Mouse (Mus musculus): ENCODE data around the gene Eri2. TPM values are rescaled to one million over a fixed set of nuclear protein-coding genes. Genes with fewer than 3 reads are reported as not detected.

The Eri2 gene
- polyA plus RNA-seq (2015; fragmentation: Nextera tagmentation; extraction: Ambion mirVana), result 18.1 and 19.6 TPM in 2 replicates

DNA sequence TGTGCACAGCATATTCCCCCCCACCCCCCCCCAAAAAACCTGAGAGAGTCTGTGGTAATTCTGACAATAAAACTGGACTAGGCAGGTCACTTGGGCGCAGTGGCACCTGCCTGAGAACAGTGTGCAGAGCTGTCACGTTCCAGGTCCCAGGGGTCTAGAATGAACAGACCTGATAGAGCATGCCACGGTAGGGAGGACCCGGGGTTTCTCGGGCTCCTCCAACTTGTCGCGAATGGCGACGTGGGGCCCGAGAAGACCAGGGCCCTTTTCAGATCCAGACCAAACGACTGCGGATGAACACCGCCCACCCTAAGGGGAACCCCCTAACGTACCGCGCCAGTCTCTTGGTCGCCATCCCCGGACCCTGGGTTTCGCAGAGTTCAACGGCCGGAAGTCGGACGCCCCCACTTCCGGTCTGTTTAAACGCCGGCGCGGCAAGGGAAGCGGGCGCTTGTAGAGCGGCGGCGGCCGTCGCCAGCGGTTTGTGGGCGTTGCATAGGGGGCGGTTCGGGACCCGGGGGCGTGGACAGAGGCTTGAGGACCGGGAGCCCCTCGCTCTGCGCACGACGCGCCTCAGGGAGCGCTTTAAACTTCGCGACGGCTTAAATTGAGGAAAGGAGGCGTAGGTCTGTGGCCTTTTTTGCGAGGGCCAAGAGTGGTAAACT, at the start of gene Eri2, which contains the start of gene Rexo5:
TSS of gene Eri2 (minus strand) at position 473 of the 665 bp plus-strand sequence.
TSS of gene Rexo5 (plus strand) at position 421 of the 665 bp plus-strand sequence.
- ATAC-seq (ENCODE audit: low read depth), result peak; percentile 99
- peak within 1 kb of the TSS; percentile 85 for H3K9ac ChIP-seq
- WGBS, result under 1% methylated on average over 53 of the region's 53 CpGs

DNA sequence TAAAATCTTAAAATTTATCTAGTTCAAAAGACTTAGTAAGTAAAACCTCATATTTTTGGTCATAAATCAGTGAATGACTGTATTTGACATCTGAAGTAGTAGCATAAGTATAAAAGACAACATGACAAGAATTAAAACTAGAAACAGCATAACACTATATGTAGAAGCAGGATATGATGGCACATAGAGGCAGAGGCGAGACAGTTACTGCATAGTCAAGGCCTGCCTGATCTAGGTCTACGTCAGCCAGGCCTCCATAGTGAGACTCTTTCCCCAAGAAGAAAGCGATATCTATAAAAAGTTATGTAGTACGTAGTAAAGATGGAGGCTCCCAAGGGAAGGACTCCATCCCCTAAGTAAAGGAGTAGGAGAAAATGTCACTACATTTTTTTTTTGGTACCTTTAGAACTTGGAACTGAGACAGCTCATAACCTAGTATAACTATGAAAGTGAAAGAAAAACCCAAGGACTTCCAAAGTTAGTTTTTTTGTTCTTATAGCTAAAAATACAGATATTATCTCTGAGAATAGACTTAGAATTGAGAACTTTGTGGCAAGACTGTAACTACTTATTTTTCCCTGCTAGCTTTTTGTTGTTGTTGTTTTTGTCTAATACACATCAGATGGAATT, 48.1 kb upstream of the Eri2 start:
- no peak for ATAC-seq (ENCODE audit: low read depth)
- WGBS, result 97% methylated on average over 4 of the region's 4 CpGs
- Histone ChIP-seq H3K9me3 (no peaks in the 10 kb centered on the region), H3K4me2 (no peak overlapping the region), H3K27ac (replicated peaks) (no peak overlapping the region), H3K36me3 (no peaks in the 10 kb centered on the region), H3K4me1 (replicated peaks) (no peaks in the 10 kb centered on the region), H3K9ac (no peak overlapping the region), H3K4me3 (no peak overlapping the region), H3K27me3 (no peaks in the 10 kb centered on the region)

More for the DNA sequence above, at the start of gene Eri2, which contains the start of gene Rexo5:
- no peaks in the 10 kb centered on the region for H3K27me3 ChIP-seq
- peaks cover 18% of the 10 kb centered on the region for H3K4me1 ChIP-seq (replicated peaks)
- peak within 1 kb of the TSS; percentile 70 for H3K27ac ChIP-seq (replicated peaks)
- H3K4me2 ChIP-seq, result peak within 1 kb of the TSS; percentile 88
- H3K4me3 ChIP-seq, result peak within 1 kb of the TSS; percentile 72
- H3K36me3 ChIP-seq, result peaks cover 13% of the 10 kb centered on the region
- no peaks in the 10 kb centered on the region for H3K9me3 ChIP-seq

DNA sequence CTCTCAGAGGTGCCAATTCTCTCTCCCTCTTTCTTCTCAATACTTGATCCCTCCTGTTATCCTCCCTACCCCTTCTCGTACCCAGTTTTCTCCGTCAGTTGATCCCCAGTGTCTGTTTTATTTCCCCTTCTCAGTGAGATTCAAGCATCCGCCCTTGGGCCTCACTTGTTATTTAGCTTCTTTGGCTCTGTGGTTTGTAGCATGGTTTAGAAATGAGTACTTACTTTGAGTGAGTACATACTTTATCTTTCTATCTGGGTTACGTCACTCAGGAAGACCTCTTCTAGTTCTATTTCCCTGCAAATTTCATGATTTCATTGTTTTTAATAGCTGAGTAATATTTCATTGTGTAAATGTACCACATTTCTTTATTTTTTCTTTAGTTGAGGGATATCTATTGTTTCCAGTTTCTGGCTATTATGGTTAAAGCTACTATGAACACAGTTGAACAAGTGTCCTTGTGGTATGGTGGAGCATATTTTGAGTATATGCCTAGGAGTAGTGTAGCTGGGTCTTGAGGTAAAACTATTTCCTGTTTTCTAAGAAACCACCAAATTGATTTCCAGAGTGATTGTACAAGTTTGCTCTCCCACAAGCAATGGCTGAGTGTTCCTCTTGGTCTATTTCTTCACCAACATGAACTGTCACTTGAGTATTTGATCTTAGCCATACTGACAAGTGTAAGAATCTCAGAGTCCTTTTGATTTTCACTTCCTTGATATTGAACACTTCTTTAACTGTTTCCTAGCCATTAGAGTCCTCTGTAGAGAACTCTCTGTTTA, 42.3 kb upstream of the Eri2 start:
- no peaks in the 10 kb centered on the region for H3K9me3 ChIP-seq
- H3K36me3 ChIP-seq, result no peaks in the 10 kb centered on the region
- 90% methylated on average over 4 of the region's 4 CpGs for WGBS
- H3K9ac ChIP-seq, result no peak overlapping the region
- no peak overlapping the region for H3K27ac ChIP-seq (replicated peaks)
- H3K27me3 ChIP-seq, result no peaks in the 10 kb centered on the region
- H3K4me2 ChIP-seq, result no peak overlapping the region
- H3K4me3 ChIP-seq, result no peak overlapping the region
- no peaks in the 10 kb centered on the region for H3K4me1 ChIP-seq (replicated peaks)
- ATAC-seq (ENCODE audit: low read depth), result no peak

DNA sequence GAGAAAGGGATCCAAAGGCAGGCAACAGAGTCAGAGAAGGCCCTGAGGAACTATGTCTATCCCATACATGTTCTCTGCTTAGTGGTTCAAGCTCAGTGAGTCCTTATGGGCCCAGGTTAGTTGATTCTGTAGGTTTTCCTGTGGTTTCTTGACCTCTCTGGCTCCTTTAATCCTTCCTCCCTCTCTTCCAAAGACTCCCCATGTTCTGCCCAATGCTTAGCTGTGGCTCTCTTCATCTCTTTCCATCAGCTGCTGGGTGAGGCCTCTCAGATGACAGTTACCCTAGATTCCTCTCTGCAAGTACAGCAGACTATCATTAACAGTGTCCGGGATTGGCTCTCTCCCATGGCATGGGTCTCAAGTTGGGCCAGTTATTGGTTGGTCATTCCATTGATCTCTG, 41.5 kb upstream of the Eri2 start:
- Histone ChIP-seq H3K36me3 (no peaks in the 10 kb centered on the region), H3K9ac (no peak overlapping the region), H3K4me1 (replicated peaks) (no peaks in the 10 kb centered on the region), H3K4me3 (no peak overlapping the region), H3K4me2 (no peak overlapping the region), H3K9me3 (no peaks in the 10 kb centered on the region), H3K27ac (replicated peaks) (no peak overlapping the region), H3K27me3 (no peaks in the 10 kb centered on the region)
- 93% methylated on average over 1 of the region's 1 CpGs for WGBS
- no peak for ATAC-seq (ENCODE audit: low read depth)

DNA sequence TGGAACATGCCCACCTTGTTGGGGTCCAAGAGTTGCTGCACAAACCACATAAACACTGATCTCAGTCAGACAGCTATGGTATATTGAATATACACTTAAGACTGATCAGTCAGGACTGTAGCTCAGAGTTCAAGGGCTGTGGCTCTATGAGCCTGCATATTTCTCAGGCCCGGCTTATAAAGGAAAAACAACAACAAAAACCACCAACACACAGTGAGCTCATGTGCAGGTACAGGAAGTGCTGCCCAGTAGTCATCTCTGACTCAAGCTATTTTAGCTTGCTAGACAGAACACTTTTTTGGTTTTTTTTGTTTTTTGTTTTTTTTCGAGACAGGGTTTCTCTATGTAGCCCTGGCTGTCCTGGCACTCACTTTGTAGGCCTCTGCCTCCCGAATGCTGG, 14.9 kb upstream of the Eri2 start:
- H3K9me3 ChIP-seq, result no peaks in the 10 kb centered on the region
- 92% methylated on average over 3 of the region's 3 CpGs for WGBS
- H3K4me1 ChIP-seq (replicated peaks), result no peaks in the 10 kb centered on the region
- ATAC-seq (ENCODE audit: low read depth), result no peak
- H3K27me3 ChIP-seq, result no peaks in the 10 kb centered on the region
- H3K36me3 ChIP-seq, result peaks cover 10% of the 10 kb centered on the region; the same call in 1 of the 2 replicates
- no peak overlapping the region for H3K4me2 ChIP-seq
- H3K4me3 ChIP-seq, result no peak overlapping the region
- no peak overlapping the region for H3K9ac ChIP-seq
- H3K27ac ChIP-seq (replicated peaks), result no peak overlapping the region

DNA sequence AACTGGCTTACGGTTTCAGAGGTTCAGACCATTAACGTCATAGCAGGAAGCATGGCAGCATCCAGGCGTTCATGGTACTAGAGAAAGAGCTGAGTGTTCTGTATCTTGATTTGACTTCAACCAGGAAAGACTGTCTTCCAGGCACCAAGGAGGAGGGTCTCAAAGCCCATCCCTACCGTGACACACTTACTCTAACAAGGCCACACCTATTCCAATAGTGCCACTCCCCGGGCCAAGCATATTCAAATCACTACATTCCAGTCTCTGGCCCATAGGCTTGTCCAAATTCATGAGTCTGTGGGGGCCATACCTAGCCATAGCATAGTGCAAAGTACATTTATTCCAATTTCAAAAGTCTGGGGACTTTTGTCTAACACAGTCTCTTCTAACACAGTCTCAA, 13.5 kb upstream of the Eri2 start:
- Histone ChIP-seq H3K9me3 (no peaks in the 10 kb centered on the region), H3K4me2 (no peak overlapping the region), H3K27ac (replicated peaks) (no peak overlapping the region), H3K27me3 (no peaks in the 10 kb centered on the region), H3K36me3 (peaks cover 10% of the 10 kb centered on the region; the same call in 1 of the 2 replicates), H3K4me1 (replicated peaks) (no peaks in the 10 kb centered on the region), H3K9ac (no peak overlapping the region), H3K4me3 (no peak overlapping the region)
- whole genome bisulfite sequencing, result 95% methylated on average over 5 of the region's 5 CpGs
- ATAC-seq (ENCODE audit: low read depth), result no peak

DNA sequence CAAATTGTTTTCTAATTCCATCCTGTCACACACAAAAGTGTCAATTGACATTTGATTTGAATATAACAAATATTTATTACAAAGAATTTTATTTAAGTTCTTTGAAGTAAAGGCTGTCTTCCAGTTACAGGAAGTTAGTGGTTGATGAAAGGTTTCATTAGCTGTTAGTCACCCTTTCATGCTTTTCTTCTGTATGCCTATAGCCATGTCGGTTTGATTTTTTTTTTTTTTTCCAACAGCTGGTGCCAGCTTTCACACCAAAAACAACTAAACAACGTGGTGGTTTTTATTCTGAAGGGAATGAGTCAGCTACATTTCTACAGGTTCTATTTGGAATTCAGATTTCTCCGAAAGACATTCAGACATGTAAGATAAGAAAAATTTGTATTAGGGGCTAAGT, 7.1 kb upstream of the Eri2 start:
- 95% methylated on average over 3 of the region's 3 CpGs for WGBS

DNA sequence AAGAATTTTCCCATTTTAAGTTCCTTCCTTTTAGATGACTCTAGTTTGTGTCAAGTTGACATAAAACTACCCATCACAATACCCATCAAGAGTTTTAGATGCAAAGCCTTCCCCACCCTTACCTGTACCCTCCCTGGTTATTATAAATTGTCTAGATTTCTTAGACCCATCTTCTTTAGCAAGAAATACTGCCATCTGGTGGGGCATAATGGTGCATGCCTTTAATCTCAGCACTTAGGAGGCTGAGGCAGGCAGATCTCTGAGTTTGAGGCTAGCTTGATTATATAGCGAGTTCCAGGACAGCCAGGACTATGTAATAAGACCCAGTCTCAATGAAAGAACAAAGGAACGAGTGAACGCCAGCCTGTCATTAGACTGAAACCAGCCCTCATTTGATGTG, 6.6 kb upstream of the Eri2 start:
- 92% methylated on average over 3 of the region's 3 CpGs for WGBS
- Histone ChIP-seq H3K4me2 (no peak overlapping the region), H3K36me3 (no peaks in the 10 kb centered on the region), H3K27me3 (no peaks in the 10 kb centered on the region), H3K4me3 (no peak overlapping the region), H3K9me3 (no peaks in the 10 kb centered on the region), H3K9ac (no peak overlapping the region), H3K4me1 (replicated peaks) (no peaks in the 10 kb centered on the region), H3K27ac (replicated peaks) (no peak overlapping the region)
- no peak for ATAC-seq (ENCODE audit: low read depth)

More for the DNA sequence above, 7.1 kb upstream of the Eri2 start:
- Histone ChIP-seq H3K9ac (no peak overlapping the region), H3K9me3 (no peaks in the 10 kb centered on the region), H3K36me3 (no peaks in the 10 kb centered on the region), H3K4me3 (no peak overlapping the region), H3K4me1 (replicated peaks) (no peaks in the 10 kb centered on the region), H3K27ac (replicated peaks) (no peak overlapping the region), H3K4me2 (no peak overlapping the region), H3K27me3 (no peaks in the 10 kb centered on the region)
- ATAC-seq (ENCODE audit: low read depth), result no peak

DNA sequence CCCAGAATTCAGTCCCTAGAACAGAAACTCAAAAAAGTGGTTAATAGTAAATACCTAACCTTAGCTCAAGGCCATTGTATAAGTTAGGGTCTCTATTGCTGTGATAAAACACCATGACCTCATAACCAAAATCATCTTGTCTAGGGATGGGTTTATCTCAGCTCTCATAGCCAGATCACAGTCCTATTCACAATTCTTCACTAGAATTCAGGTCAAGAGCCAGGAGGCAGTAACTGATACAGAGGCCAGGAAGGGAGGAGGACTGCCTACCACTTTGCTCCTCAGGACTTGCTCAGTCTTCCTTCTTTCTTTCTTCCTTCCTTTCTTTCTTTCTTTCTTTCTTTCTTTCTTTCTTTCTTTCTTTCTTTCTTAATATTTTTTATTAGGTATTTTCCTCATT, 1.5 kb upstream of the Eri2 start:
- H3K4me1 ChIP-seq (replicated peaks), result peaks cover 18% of the 10 kb centered on the region
- peak overlapping the region; percentile 8; the same call in 1 of the 2 replicates for H3K4me3 ChIP-seq
- H3K9me3 ChIP-seq, result no peaks in the 10 kb centered on the region
- no peak overlapping the region for H3K27ac ChIP-seq (replicated peaks)
- peak overlapping the region; percentile 31 for H3K4me2 ChIP-seq
- H3K36me3 ChIP-seq, result no peaks in the 10 kb centered on the region
- ATAC-seq (ENCODE audit: low read depth), result no peak
- no peaks in the 10 kb centered on the region for H3K27me3 ChIP-seq
- H3K9ac ChIP-seq, result 0 out of 2 replicates have a peak overlapping the region, but pooled peaks have one; percentile 31

DNA sequence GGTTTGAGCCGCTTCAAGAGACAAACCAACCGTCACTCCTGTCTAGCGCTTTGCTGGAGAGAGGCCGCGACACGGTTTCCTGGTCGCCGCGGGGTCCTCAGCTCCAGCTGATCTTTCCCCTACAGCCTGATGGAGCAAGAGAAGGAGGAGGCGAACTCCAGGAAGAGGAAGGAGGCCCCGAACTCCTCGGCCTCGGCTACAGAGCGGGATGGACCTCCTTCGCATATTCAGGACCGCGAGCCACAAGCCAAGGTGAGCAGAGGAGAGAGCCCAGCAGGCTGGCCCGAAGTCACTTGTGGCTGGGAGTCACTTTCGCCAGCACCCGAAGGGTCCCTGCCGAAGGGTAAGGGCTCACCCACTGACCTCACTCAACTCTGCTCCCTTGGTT, 387 bp upstream of the Eri2 start:
- peak; percentile 57 for ATAC-seq (ENCODE audit: low read depth)

DNA sequence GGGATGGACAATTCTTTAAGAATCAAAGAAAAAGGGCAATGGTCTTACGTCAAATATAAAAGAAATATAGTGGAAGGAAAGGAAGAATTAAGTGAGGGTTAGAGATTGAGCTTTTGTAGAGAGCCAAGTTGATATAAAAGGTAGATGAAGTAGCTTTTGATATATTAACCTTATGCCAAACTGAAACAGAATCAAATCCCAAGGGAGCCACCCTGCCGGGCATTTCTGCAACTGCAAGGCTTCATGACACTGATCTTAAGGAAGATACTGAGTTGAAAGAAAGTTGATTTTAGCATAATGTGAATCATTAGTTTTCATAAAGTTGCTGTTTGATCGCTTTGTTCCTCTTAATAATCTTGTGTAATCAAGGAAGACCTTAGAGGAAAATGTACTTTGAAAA, 4.8 kb downstream of the Eri2 start:
- no peak overlapping the region for H3K27ac ChIP-seq (replicated peaks)

More for the DNA sequence above, 387 bp upstream of the Eri2 start:
- peak overlapping the region; percentile 70 for H3K27ac ChIP-seq (replicated peaks)
- peak overlapping the region; percentile 85 for H3K9ac ChIP-seq
- under 1% methylated on average over 21 of the region's 21 CpGs for WGBS
- H3K9me3 ChIP-seq, result no peaks in the 10 kb centered on the region
- H3K4me3 ChIP-seq, result peak overlapping the region; percentile 72
- H3K27me3 ChIP-seq, result no peaks in the 10 kb centered on the region
- peak overlapping the region; percentile 88 for H3K4me2 ChIP-seq
- H3K36me3 ChIP-seq, result peaks cover 8% of the 10 kb centered on the region
- H3K4me1 ChIP-seq (replicated peaks), result peaks cover 18% of the 10 kb centered on the region

DNA sequence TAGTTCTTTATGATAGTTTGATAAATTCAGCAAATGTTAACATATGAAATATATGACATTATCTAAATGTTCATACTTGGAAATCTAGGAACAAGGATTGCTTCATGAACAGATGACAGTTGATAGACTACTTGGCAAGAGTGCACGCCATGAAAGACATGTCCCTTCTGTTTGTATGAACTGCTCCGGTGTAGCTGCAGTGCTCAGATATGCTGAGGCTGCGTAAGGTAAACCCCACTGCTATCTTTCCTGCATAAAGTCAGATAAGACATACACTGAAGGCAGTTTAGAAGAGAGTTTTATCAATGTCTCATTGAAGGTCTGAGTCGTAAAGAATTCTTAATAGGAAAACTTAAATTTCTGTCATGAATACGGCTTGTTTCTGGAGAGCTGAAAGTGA, 8.9 kb downstream of the Eri2 start:
- H3K27me3 ChIP-seq, result no peaks in the 10 kb centered on the region
- H3K36me3 ChIP-seq, result peaks cover 64% of the 10 kb centered on the region
- H3K9ac ChIP-seq, result no peak overlapping the region
- no peak overlapping the region for H3K4me2 ChIP-seq
- H3K4me3 ChIP-seq, result no peak overlapping the region
- ATAC-seq (ENCODE audit: low read depth), result no peak
- no peaks in the 10 kb centered on the region for H3K9me3 ChIP-seq
- no peaks in the 10 kb centered on the region for H3K4me1 ChIP-seq (replicated peaks)
- 96% methylated on average over 5 of the region's 5 CpGs for WGBS
- H3K27ac ChIP-seq (replicated peaks), result no peak overlapping the region

More for the DNA sequence above, 4.8 kb downstream of the Eri2 start:
- Histone ChIP-seq H3K27me3 (no peaks in the 10 kb centered on the region), H3K4me1 (replicated peaks) (peaks cover 8% of the 10 kb centered on the region), H3K4me2 (no peak overlapping the region), H3K36me3 (peaks cover 49% of the 10 kb centered on the region), H3K9ac (no peak overlapping the region), H3K9me3 (no peaks in the 10 kb centered on the region), H3K4me3 (no peak overlapping the region)
- no peak for ATAC-seq (ENCODE audit: low read depth)
- WGBS, result 83% methylated on average over 3 of the region's 3 CpGs

Measured in neural tube, embryonic 13.5 days (tissue).